Mouse (Mus musculus) layer of hippocampus, postnatal 10 days (tissue): ENCODE data around the gene Dnaic1. TPM values are rescaled to one million over a fixed set of nuclear protein-coding genes. Genes with fewer than 3 reads are reported as not detected.
A peak's percentile ranks its signal among the peaks of the same experiment; 100 is the strongest.

Experiments used
- DNase-seq, 2 experiments: peaks; one replicate each; pipeline ENCODE4 v3.0.0; 2021; ENCODE audit warnings: low spot score in 2 of 2
- long read RNA-seq: library from polyadenylated mRNA; stranded (forward); transcript quantifications from one replicate; pipeline ENCODE4 v2.0.0, GENCODE M21; 2023
- total RNA-seq, 2 experiments: library from RNA; stranded (reverse); gene quantifications; 2 replicates each; pipeline ENCODE4 v1.2.3; 2021

The Dnaic1 gene
- total RNA-seq = 1 to 10 TPM; 5.4 to 8.3 TPM
- long read RNA-seq, partial matches to known transcripts = 0 of 2 reads
- long read RNA-seq, other reads (novel, unspliced or antisense) = 1 of 2 reads

- DNase-seq = peak; percentile 97 to 99
Measured at GRCm38 (mm10) chr4:41569411-41569885, at the start of gene Dnaic1, which contains the start of gene Fam219a. TSS of gene Dnaic1 (plus strand) at chr4:41569775. TSS of gene Fam219a (minus strand) at chr4:41569538.

GRCm38 (mm10) chr4:41520641-41521040, 48.9 kb upstream of the Dnaic1 start:
- DNase-seq = no peak

GRCm38 (mm10) chr4:41522136-41522535, 47.4 kb upstream of the Dnaic1 start:
- no peak for DNase-seq

- peak; percentile 62 for DNase-seq
Measured at GRCm38 (mm10) chr4:41522788-41523187, 46.8 kb upstream of the Dnaic1 start.

GRCm38 (mm10) chr4:41523839-41524238, 45.7 kb upstream of the Dnaic1 start:
- no peak for DNase-seq

- DNase-seq = no peak
Measured at GRCm38 (mm10) chr4:41524829-41525228, 44.7 kb upstream of the Dnaic1 start.

- no peak for DNase-seq
Measured at GRCm38 (mm10) chr4:41526553-41526952, 43.0 kb upstream of the Dnaic1 start.

GRCm38 (mm10) chr4:41527076-41527475, 42.5 kb upstream of the Dnaic1 start:
- no peak for DNase-seq

- DNase-seq = no peak
Measured at GRCm38 (mm10) chr4:41527996-41528395, 41.6 kb upstream of the Dnaic1 start.

- no peak for DNase-seq
Measured at GRCm38 (mm10) chr4:41532420-41532819, 37.2 kb upstream of the Dnaic1 start.

- no peak for DNase-seq
Measured at GRCm38 (mm10) chr4:41534866-41535265, 34.7 kb upstream of the Dnaic1 start.

GRCm38 (mm10) chr4:41542136-41542535, 27.4 kb upstream of the Dnaic1 start:
- no peak for DNase-seq

GRCm38 (mm10) chr4:41545985-41546384, 23.6 kb upstream of the Dnaic1 start:
- peak; percentile 28 to 52 for DNase-seq

- no peak for DNase-seq
Measured at GRCm38 (mm10) chr4:41547086-41547485, 22.5 kb upstream of the Dnaic1 start.

GRCm38 (mm10) chr4:41552529-41552928, 17.0 kb upstream of the Dnaic1 start:
- DNase-seq = peak; percentile 75 to 78

- no peak for DNase-seq
Measured at GRCm38 (mm10) chr4:41553116-41553515, 16.5 kb upstream of the Dnaic1 start.

GRCm38 (mm10) chr4:41554994-41555663, 14.4 kb upstream of the Dnaic1 start:
- peak; percentile 34 to 48 for DNase-seq

GRCm38 (mm10) chr4:41556311-41556953, 13.1 kb upstream of the Dnaic1 start:
- no peak for DNase-seq

GRCm38 (mm10) chr4:41557092-41557491, 12.5 kb upstream of the Dnaic1 start:
- DNase-seq = no peak

- DNase-seq = no peak
Measured at GRCm38 (mm10) chr4:41563297-41563696, 6.3 kb upstream of the Dnaic1 start.

- DNase-seq = no peak
Measured at GRCm38 (mm10) chr4:41566123-41566522, 3.5 kb upstream of the Dnaic1 start.

- DNase-seq = peak; percentile 48 to 57
Measured at GRCm38 (mm10) chr4:41568239-41568638, 1.3 kb upstream of the Dnaic1 start.
